Mouse (Mus musculus) CD4-positive, CD25-positive, alpha-beta regulatory T cell, adult 2 months (primary cell): ENCODE measurements at regions not wholly inside any gene's neighbourhood (a gene's known extent, or its start where the extent isn't known, plus 50 kb on each side); places are given as distances from the start of the nearest gene placed in this dataset.
"Not testable (repeated sequence)": the region's sequence is repeated elsewhere in the genome, so short reads cannot be mapped to it uniquely, and the experiment has no call there.

ENCODE experiments used
- DNase-seq: peaks from one replicate; pipeline ENCODE4 v3.0.0-alpha.2; 2012; ENCODE audit warnings: low read depth, low spot score

- no peak for DNase-seq
These were observed 142.0 kb upstream of the Cntnap4 start for GRCm38 (mm10) chr8:112427721-112428389.

GRCm38 (mm10) chr8:112411968-112412367, 157.9 kb upstream of the Cntnap4 start:
- no peak for DNase-seq

- peak; percentile 3 for DNase-seq
These were observed 158.6 kb upstream of the Cntnap4 start for GRCm38 (mm10) chr8:112411213-112411612.

- DNase-seq, result no peak
These were observed 161.6 kb upstream of the Cntnap4 start for GRCm38 (mm10) chr8:112408211-112408735.

- DNase-seq, result no peak
These were observed 165.8 kb upstream of the Cntnap4 start for GRCm38 (mm10) chr8:112404087-112404486.

- DNase-seq, result no peak
These were observed 172.4 kb upstream of the Cntnap4 start for GRCm38 (mm10) chr8:112397438-112397837.

GRCm38 (mm10) chr8:112390108-112390507, 179.7 kb upstream of the Cntnap4 start:
- DNase-seq, result no peak

- DNase-seq, result no peak
These were observed 221.5 kb upstream of the Cntnap4 start for GRCm38 (mm10) chr8:112348323-112348722.

GRCm38 (mm10) chr8:112333171-112333570, 236.7 kb upstream of the Cntnap4 start:
- DNase-seq, result no peak

GRCm38 (mm10) chr8:112332021-112332420, 237.8 kb upstream of the Cntnap4 start:
- DNase-seq, result no peak

- DNase-seq, result no peak
These were observed 260.0 kb upstream of the Cntnap4 start for GRCm38 (mm10) chr8:112309816-112310215.

- no peak for DNase-seq
These were observed 261.5 kb upstream of the Cntnap4 start for GRCm38 (mm10) chr8:112308354-112308753.

- DNase-seq, result no peak
These were observed 272.8 kb upstream of the Cntnap4 start for GRCm38 (mm10) chr8:112297021-112297420.

GRCm38 (mm10) chr8:112283316-112283715, 268.5 kb upstream of the Gm6793 start:
- DNase-seq, result no peak

GRCm38 (mm10) chr8:112269598-112269997, 254.8 kb upstream of the Gm6793 start:
- DNase-seq, result no peak

- DNase-seq, result no peak
These were observed 254.4 kb upstream of the Gm6793 start for GRCm38 (mm10) chr8:112269214-112269566.

- no peak for DNase-seq
These were observed 253.8 kb upstream of the Gm6793 start for GRCm38 (mm10) chr8:112268544-112269213.

- no peak for DNase-seq
These were observed 243.2 kb upstream of the Gm6793 start for GRCm38 (mm10) chr8:112257922-112258475.

- DNase-seq, result no peak
These were observed 242.6 kb upstream of the Gm6793 start for GRCm38 (mm10) chr8:112257311-112257894.

GRCm38 (mm10) chr8:112246629-112247028, 231.8 kb upstream of the Gm6793 start:
- DNase-seq, result not testable (repeated sequence)

- no peak for DNase-seq
These were observed 223.8 kb upstream of the Gm6793 start for GRCm38 (mm10) chr8:112238681-112239080.

- DNase-seq, result not testable (repeated sequence)
These were observed 221.9 kb upstream of the Gm6793 start for GRCm38 (mm10) chr8:112236751-112237150.
